34 mouse cellular contexts compared by ENCODE assay signal in genomic region chr2:157288996-157289395, GRCm38 (mm10). TPM values are rescaled to one million over a fixed set of nuclear protein-coding genes. Genes with fewer than 3 reads are reported as not detected.
DNase-seq lines count a peak whose midpoint lies in the region; ATAC-seq and TF ChIP-seq lines count a peak whose summit lies in the region.
"Had no signal": no experiment of that assay in that cellular context is flagged by ENCODE, and none has a peak within 500 bp of the region (broad histone marks: within the 10 kb centered on the region; RNA-seq: fewer than 3 reads in every experiment).

No protein-coding gene starts in this region.

- peak; percentile 40 for ATAC-seq in G1E (ENCODE audit: extremely low read depth, insufficient number of reproducible peaks, low FRiP score, poor library complexity, severe bottlenecking)
- peak; percentile 76 for ATAC-seq in liver, embryonic 13.5 days (ENCODE audit: low read depth)
- peak; percentile 77 for ATAC-seq in megakaryocyte progenitor cell, adult 5-6 weeks (replicated peaks; ENCODE audit: poor library complexity)
- no peak for ATAC-seq in hindbrain, embryonic 12.5 days (ENCODE audit: low FRiP score)
- ATAC-seq: forebrain, embryonic 16.5 days; midbrain, embryonic 15.5 days had no signal

- no peak overlapping the region; the same call in 1 of the 2 replicates for H3K9ac ChIP-seq in liver, embryonic 13.5 days
- H3K9ac ChIP-seq in hindbrain, embryonic 12.5 days: no peak overlapping the region
- H3K9ac ChIP-seq: embryonic facial prominence, embryonic 12.5 days; hindbrain, embryonic 14.5 days; limb, embryonic 12.5 days; lung, embryonic 14.5 days; midbrain, embryonic 15.5 days; neural tube, embryonic 15.5 days had no signal

- peak; percentile 10 for DNase-seq in G1E (ENCODE audit: low spot score)
- DNase-seq in c-Kit-positive CD71-positive TER-119-negative erythroid progenitor cells, embryonic 14.5 days (ENCODE audit: low read depth): peak; percentile 33
- peak; percentile 16 for DNase-seq in liver, embryonic 13.5 days
- DNase-seq in lung, postnatal 36 days: no peak
- DNase-seq in thymus, postnatal 36 days: no peak
- DNase-seq: adrenal gland, postnatal 10 days; cerebellum, adult 11-12 months; cerebellum, adult 9-11 months; embryo, embryonic 11 days; gastrocnemius, adult 2 months; gastrocnemius, postnatal 36 days; heart, adult 18-20 months; heart, postnatal 4 days; kidney, adult 11 months; kidney, postnatal 36 days; lung, embryonic 14.5 days; spleen, adult 18-20 months; thymus, postnatal 14 days had no signal

- no peak overlapping the region for H3K4me3 ChIP-seq in G1E (ENCODE audit: low read depth, low read length)
- no peak overlapping the region for H3K4me3 ChIP-seq in liver, embryonic 13.5 days (replicated peaks)
- no peak overlapping the region for H3K4me3 ChIP-seq in hindbrain, embryonic 12.5 days
- H3K4me3 ChIP-seq: embryonic facial prominence, embryonic 12.5 days; gastrocnemius, adult 2 months; layer of hippocampus, adult 2 months; left cerebral cortex, adult 2 months; limb, embryonic 12.5 days; midbrain, embryonic 10.5 days; midbrain, embryonic 15.5 days; neural tube, embryonic 15.5 days had no signal

- 0 out of 2 replicates have a peak overlapping the region, but pooled peaks have one; percentile 35 for H3K27ac ChIP-seq in liver, embryonic 13.5 days
- no peak overlapping the region for H3K27ac ChIP-seq in hindbrain, embryonic 12.5 days
- H3K27ac ChIP-seq: embryonic facial prominence, embryonic 12.5 days; gastrocnemius, adult 2 months; hindbrain, embryonic 14.5 days; layer of hippocampus, adult 2 months; left cerebral cortex, adult 2 months; limb, embryonic 12.5 days; midbrain, embryonic 10.5 days; midbrain, embryonic 15.5 days; neural tube, embryonic 15.5 days had no signal

- H3K9me3 ChIP-seq in G1E (replicated peaks): no peaks in the 10 kb centered on the region
- H3K9me3 ChIP-seq in liver, embryonic 13.5 days (replicated peaks): no peaks in the 10 kb centered on the region
- H3K9me3 ChIP-seq in hindbrain, embryonic 12.5 days (replicated peaks): no peaks in the 10 kb centered on the region
- H3K9me3 ChIP-seq: embryonic facial prominence, embryonic 12.5 days; limb, embryonic 12.5 days; midbrain, embryonic 10.5 days; midbrain, embryonic 15.5 days; neural tube, embryonic 15.5 days had no signal

- peaks cover 44% of the 10 kb centered on the region for H3K4me1 ChIP-seq in G1E (ENCODE audit: insufficient read depth, low read depth, low read length)
- peaks cover 21% of the 10 kb centered on the region for H3K4me1 ChIP-seq in liver, embryonic 13.5 days (replicated peaks)
- no peaks in the 10 kb centered on the region for H3K4me1 ChIP-seq in hindbrain, embryonic 12.5 days
- H3K4me1 ChIP-seq: limb, embryonic 12.5 days; midbrain, embryonic 10.5 days; neural tube, embryonic 15.5 days had no signal

- H3K4me2 ChIP-seq in liver, embryonic 13.5 days: peak overlapping the region; percentile 17; the same call in 1 of the 2 replicates
- H3K4me2 ChIP-seq in hindbrain, embryonic 12.5 days (replicated peaks): no peak overlapping the region
- H3K4me2 ChIP-seq: embryonic facial prominence, embryonic 12.5 days; heart, embryonic 11.5 days; hindbrain, embryonic 14.5 days; limb, embryonic 12.5 days; lung, embryonic 14.5 days; midbrain, embryonic 15.5 days; neural tube, embryonic 15.5 days had no signal

- no peaks in the 10 kb centered on the region for H3K27me3 ChIP-seq in G1E (ENCODE audit: insufficient read depth, low read length)
- no peaks in the 10 kb centered on the region for H3K27me3 ChIP-seq in liver, embryonic 13.5 days
- no peaks in the 10 kb centered on the region for H3K27me3 ChIP-seq in hindbrain, embryonic 12.5 days
- H3K27me3 ChIP-seq: embryonic facial prominence, embryonic 12.5 days; limb, embryonic 12.5 days; midbrain, embryonic 15.5 days; neural tube, embryonic 15.5 days had no signal

- TF ChIP-seq CTCF in G1E (IDR thresholded peaks at IDR 0.05; ENCODE audit: low read depth, low read length): no peak

- WGBS in liver, embryonic 13.5 days (ENCODE audit: insufficient replicate concordance): 41% methylated on average over 5 of the region's 5 CpGs
- WGBS in hindbrain, embryonic 12.5 days: 87% methylated on average over 5 of the region's 5 CpGs

- peaks cover 97% of the 10 kb centered on the region for H3K36me3 ChIP-seq in G1E (replicated peaks)
- H3K36me3 ChIP-seq in liver, embryonic 13.5 days: peaks cover 95% of the 10 kb centered on the region
- H3K36me3 ChIP-seq in hindbrain, embryonic 12.5 days: peaks cover 80% of the 10 kb centered on the region

RNA-seq across cellular contexts. Expression of gene Mroh8, which starts 9.6 kb away (rescaled TPM):
- 1.4 and 2.0 TPM in 2 replicates for total RNA-seq in G1E (2014; fragmentation: Nextera tagmentation)
- 0.66 and 1.2 TPM in 2 replicates for total RNA-seq in G1E (2017)
- 0.37 and 0.51 TPM in 2 replicates for polyA plus RNA-seq in G1E (2012)
- polyA plus RNA-seq in liver, embryonic 13.5 days (2015; fragmentation: Nextera tagmentation; extraction: Ambion mirVana): 0.10 and 0.23 TPM in 2 replicates
- total RNA-seq in megakaryocyte progenitor cell, adult 5-6 weeks (2015): 0.07 and 0.22 TPM in 2 replicates
- total RNA-seq in megakaryocyte progenitor cell, adult 5-6 weeks (2017): 0.68 TPM in 1 of 2 replicates, not detected in the other
- 0.62 and 0.68 TPM in 2 replicates for polyA plus RNA-seq in hindbrain, embryonic 12.5 days (2016; fragmentation: Nextera tagmentation; extraction: Ambion mirVana)

RNA-seq across cellular contexts. Expression of gene Rpn2, which starts 10.2 kb away (rescaled TPM):
- 197 and 213 TPM in 2 replicates for total RNA-seq in G1E (2014; fragmentation: Nextera tagmentation)
- 156 and 189 TPM in 2 replicates for total RNA-seq in G1E (2017)
- 99.6 and 110 TPM in 2 replicates for polyA plus RNA-seq in G1E (2012)
- 174 and 185 TPM in 2 replicates for polyA plus RNA-seq in liver, embryonic 13.5 days (2015; fragmentation: Nextera tagmentation; extraction: Ambion mirVana)
- 326 and 354 TPM in 2 replicates for total RNA-seq in megakaryocyte progenitor cell, adult 5-6 weeks (2015)
- total RNA-seq in megakaryocyte progenitor cell, adult 5-6 weeks (2017): 314 and 317 TPM in 2 replicates
- 224 and 239 TPM in 2 replicates for polyA plus RNA-seq in hindbrain, embryonic 12.5 days (2016; fragmentation: Nextera tagmentation; extraction: Ambion mirVana)

RNA-seq across cellular contexts. Expression of gene Ghrh, which starts 58.3 kb away (rescaled TPM):
- total RNA-seq in G1E (2014; fragmentation: Nextera tagmentation): not detected in 2 replicates
- 0.76 TPM in 1 of 2 replicates, not detected in the other for total RNA-seq in G1E (2017)
- polyA plus RNA-seq in G1E (2012): not detected in 2 replicates
- polyA plus RNA-seq in liver, embryonic 13.5 days (2015; fragmentation: Nextera tagmentation; extraction: Ambion mirVana): not detected in 2 replicates
- not detected in 2 replicates for total RNA-seq in megakaryocyte progenitor cell, adult 5-6 weeks (2015)
- not detected in 2 replicates for total RNA-seq in megakaryocyte progenitor cell, adult 5-6 weeks (2017)
- 0.46 and 2.8 TPM in 2 replicates for polyA plus RNA-seq in hindbrain, embryonic 12.5 days (2016; fragmentation: Nextera tagmentation; extraction: Ambion mirVana)
- total RNA-seq: adrenal gland, postnatal 10 days; gastrocnemius, adult 2 months; gastrocnemius, postnatal 36 days; heart, adult 18-20 months; heart, postnatal 4 days; layer of hippocampus, adult 2 months; layer of hippocampus, postnatal 14 days; left cerebral cortex, adult 2 months; left cerebral cortex, postnatal 25 days had no signal
- polyA plus RNA-seq: heart, embryonic 11.5 days; heart, embryonic 16.5 days; kidney, embryonic 16.5 days; limb, embryonic 12.5 days; lung, embryonic 14.5 days had no signal

Comparison
In these comparisons a context has a peak if more than half of its experiments do, and no peak if none do; other contexts are left out.
1. DNase-seq: peak in G1E (single experiment), c-Kit-positive CD71-positive TER-119-negative erythroid progenitor cells, embryonic 14.5 days (single experiment) and liver, embryonic 13.5 days (single experiment); none in lung, postnatal 36 days (single experiment) and thymus, postnatal 36 days (0 of 2).